Mouse (Mus musculus) embryonic facial prominence, embryonic 11.5 days (tissue): Measurements from ENCODE around the gene Dapk1. TPM values are rescaled to one million over a fixed set of nuclear protein-coding genes. Genes with fewer than 3 reads are reported as not detected.

Experiments used
- ATAC-seq: fragments of 200-750 bp; cut with Nextera tagmentation; replicated peaks from 2 replicates; pipeline ENCODE4 v1.8.0; 2017; ENCODE audit warnings: low read depth; ENCODE audit not compliant: insufficient number of reproducible peaks, low FRiP score, low TSS enrichment
- DNase-seq: peaks from one replicate; pipeline ENCODE4 v3.0.0-alpha.2; 2015; ENCODE audit warnings: low spot score
- H3K27ac ChIP-seq: fragments of 300-500 bp; sonication (generic); replicated peaks from 2 replicates; pipeline ENCODE4 v1.5.1; 2014; ENCODE audit warnings: mild to moderate bottlenecking, low read depth, low read length, control low read depth
- H3K27me3 ChIP-seq: fragments of 300-500 bp; sonication (generic); 2 replicates; pipeline ENCODE4 v1.6.1; 2014; ENCODE audit warnings: mild to moderate bottlenecking, low read length, moderate library complexity, mixed read lengths; ENCODE audit not compliant: control insufficient read depth, insufficient read depth
- H3K36me3 ChIP-seq: fragments of 300-500 bp; sonication (generic); replicated peaks from 2 replicates; pipeline ENCODE4 v1.6.1; 2014; ENCODE audit warnings: low read depth, mild to moderate bottlenecking, low read length, moderate library complexity, mixed read lengths; ENCODE audit not compliant: control insufficient read depth, insufficient read depth
- H3K4me1 ChIP-seq: fragments of 300-500 bp; sonication (generic); 2 replicates; pipeline ENCODE4 v1.6.1; 2014; ENCODE audit warnings: low read length, mixed read lengths; ENCODE audit not compliant: control insufficient read depth, insufficient read depth
- H3K4me2 ChIP-seq: fragments of 300-500 bp; sonication (generic); 2 replicates; pipeline ENCODE4 v1.6.1; 2014; ENCODE audit warnings: low read depth, mild to moderate bottlenecking, control low read depth, low read length, moderate library complexity
- H3K4me3 ChIP-seq: fragments of 300-500 bp; sonication (generic); 2 replicates; pipeline ENCODE4 v1.5.1; 2014; ENCODE audit warnings: low read depth, low read length, control low read depth
- H3K9ac ChIP-seq: fragments of 300-500 bp; sonication (generic); replicated peaks from 2 replicates; pipeline ENCODE4 v1.6.1; 2014; ENCODE audit warnings: mild to moderate bottlenecking, control low read depth, low read length
- H3K9me3 ChIP-seq: fragments of 300-500 bp; sonication (generic); replicated peaks from 2 replicates; pipeline ENCODE4 v1.6.1; 2016; ENCODE audit warnings: mild to moderate bottlenecking, low read length, inconsistent platforms, mixed read lengths; ENCODE audit not compliant: control insufficient read depth
- WGBS: fragments of 180-500 bp; shearing (Covaris S2); extraction: QIAGEN DNeasy Blood & Tissue Kit; methylation state at CpG from one replicate; pipeline ENCODE4 v1.1.7; 2014; 5-methylcytosine and 5-hydroxymethylcytosine counted together
- polyA plus RNA-seq: library from polyadenylated mRNA; unstranded; fragments of >200 nt; fragmentation: Nextera tagmentation; extraction: Ambion mirVana; gene quantifications from 2 replicates; pipeline ENCODE4 v1.2.1, GENCODE M21; 2014

Gene Dapk1
- polyA plus RNA-seq, 1 experiment from 2014 or later: 15.1 TPM

DNA sequence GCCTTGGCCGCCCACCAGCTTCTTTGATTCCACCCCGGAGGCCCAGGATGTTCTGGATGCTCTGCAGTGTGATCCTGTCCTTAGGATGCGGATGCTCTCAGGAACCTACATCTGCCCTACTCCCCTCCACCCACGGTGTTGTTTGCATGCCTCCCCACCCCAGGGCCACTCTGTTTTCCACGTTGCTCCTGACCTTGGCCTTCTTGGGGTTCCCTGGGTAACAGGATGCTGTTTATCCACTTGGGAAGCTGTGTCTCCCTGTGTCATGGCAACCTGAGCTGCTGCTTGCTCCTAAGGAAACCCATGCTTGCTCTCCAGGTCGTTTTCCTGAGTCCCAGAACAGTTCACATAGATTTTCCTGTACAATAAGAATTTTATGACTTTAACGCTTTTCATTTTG lies 86.1 kb downstream of the Dapk1 start:
- no peak for ATAC-seq
- Histone ChIP-seq H3K27ac (no peak overlapping the region), H3K4me3 (no peak overlapping the region), H3K36me3 (no peaks in the 10 kb centered on the region), H3K27me3 (no peaks in the 10 kb centered on the region), H3K9me3 (no peaks in the 10 kb centered on the region), H3K9ac (no peak overlapping the region; the same call in 1 of the 2 replicates), H3K4me2 (no peak overlapping the region), H3K4me1 (peaks cover 4% of the 10 kb centered on the region; the same call in 1 of the 2 replicates)
- DNase-seq: no peak
- 72% methylated on average over 7 of the region's 7 CpGs for WGBS

- Histone ChIP-seq H3K4me1 (peaks cover 4% of the 10 kb centered on the region; the same call in 1 of the 2 replicates), H3K4me3 (no peak overlapping the region), H3K36me3 (no peaks in the 10 kb centered on the region), H3K4me2 (no peak overlapping the region), H3K9ac (no peak overlapping the region), H3K27me3 (no peaks in the 10 kb centered on the region), H3K9me3 (no peaks in the 10 kb centered on the region), H3K27ac (no peak overlapping the region)
- 91% methylated on average over 2 of the region's 2 CpGs for WGBS
- ATAC-seq (no peak), DNase-seq (no peak)
These were observed 89.2 kb downstream of the Dapk1 start for GRCm38 (mm10) chr13:60690921-60691320.

DNA sequence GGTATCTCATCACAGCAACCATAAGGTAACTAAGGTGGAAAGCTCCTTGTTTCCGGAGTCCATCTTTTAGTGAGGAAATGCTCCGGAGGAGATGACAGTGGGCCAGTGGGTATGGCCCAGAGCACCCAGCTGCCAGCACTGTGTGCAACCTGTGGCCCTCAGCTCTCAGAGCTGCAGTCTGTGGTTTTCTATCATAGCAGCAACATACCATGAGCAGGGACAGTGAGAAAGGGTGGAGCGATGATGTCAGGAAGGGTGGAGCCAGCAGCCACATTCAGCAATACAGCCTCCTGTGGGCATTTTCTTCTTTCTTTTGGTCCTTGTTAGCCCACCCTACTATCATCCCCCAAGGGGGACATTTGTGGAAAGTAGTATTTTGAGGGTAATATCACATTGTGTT lies 90.2 kb downstream of the Dapk1 start:
- H3K4me3 ChIP-seq: no peak overlapping the region
- no peak overlapping the region for H3K27ac ChIP-seq
- no peak overlapping the region for H3K9ac ChIP-seq
- H3K36me3 ChIP-seq: no peaks in the 10 kb centered on the region
- no peak overlapping the region for H3K4me2 ChIP-seq
- no peaks in the 10 kb centered on the region for H3K9me3 ChIP-seq
- no peaks in the 10 kb centered on the region; the same call in 1 of the 2 replicates for H3K4me1 ChIP-seq
- ATAC-seq (no peak), DNase-seq (no peak)
- 100% methylated on average over 3 of the region's 3 CpGs for WGBS
- H3K27me3 ChIP-seq: no peaks in the 10 kb centered on the region

GRCm38 (mm10) chr13:60695186-60695980 lies 93.6 kb downstream of the Dapk1 start:
- 69% methylated on average over 10 of the region's 10 CpGs for WGBS
- Histone ChIP-seq H3K9me3 (no peaks in the 10 kb centered on the region), H3K27ac (no peak overlapping the region), H3K4me1 (no peaks in the 10 kb centered on the region), H3K4me3 (no peak overlapping the region), H3K4me2 (no peak overlapping the region), H3K36me3 (no peaks in the 10 kb centered on the region), H3K27me3 (no peaks in the 10 kb centered on the region), H3K9ac (no peak overlapping the region)
- ATAC-seq (no peak), DNase-seq (no peak)

DNA sequence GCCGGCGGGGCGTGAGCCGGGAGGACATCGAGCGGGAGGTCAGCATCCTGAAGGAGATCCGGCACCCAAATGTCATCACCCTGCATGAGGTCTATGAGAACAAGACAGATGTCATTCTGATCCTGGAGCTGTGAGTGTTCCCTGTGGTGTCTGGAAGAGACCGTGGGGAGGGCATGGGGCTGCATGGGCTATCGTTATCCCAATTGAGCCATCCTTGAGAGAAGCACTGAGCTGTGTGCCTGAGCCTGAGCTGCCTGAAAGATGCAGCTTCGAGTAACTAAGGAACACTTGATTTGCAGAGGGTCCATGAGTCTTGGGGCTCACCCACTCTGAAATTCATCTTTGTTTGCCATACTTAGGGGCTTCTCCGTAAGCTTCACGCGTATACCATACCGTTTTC lies 94.6 kb downstream of the Dapk1 start:
- DNase-seq (no peak), ATAC-seq (no peak)
- no peak overlapping the region for H3K9ac ChIP-seq
- H3K4me2 ChIP-seq: no peak overlapping the region
- H3K4me3 ChIP-seq: no peak overlapping the region
- H3K36me3 ChIP-seq: no peaks in the 10 kb centered on the region
- no peaks in the 10 kb centered on the region for H3K9me3 ChIP-seq
- no peak overlapping the region for H3K27ac ChIP-seq
- H3K27me3 ChIP-seq: no peaks in the 10 kb centered on the region
- 83% methylated on average over 14 of the region's 14 CpGs for WGBS
- H3K4me1 ChIP-seq: no peaks in the 10 kb centered on the region

- Histone ChIP-seq H3K27me3 (no peaks in the 10 kb centered on the region), H3K4me3 (no peak overlapping the region), H3K27ac (no peak overlapping the region), H3K9ac (no peak overlapping the region), H3K4me2 (no peak overlapping the region), H3K36me3 (no peaks in the 10 kb centered on the region), H3K4me1 (no peaks in the 10 kb centered on the region), H3K9me3 (no peaks in the 10 kb centered on the region)
- DNase-seq (no peak), ATAC-seq (no peak)
- 70% methylated on average over 8 of the region's 8 CpGs for WGBS
These were observed 95.0 kb downstream of the Dapk1 start for GRCm38 (mm10) chr13:60696741-60697140.

DNA sequence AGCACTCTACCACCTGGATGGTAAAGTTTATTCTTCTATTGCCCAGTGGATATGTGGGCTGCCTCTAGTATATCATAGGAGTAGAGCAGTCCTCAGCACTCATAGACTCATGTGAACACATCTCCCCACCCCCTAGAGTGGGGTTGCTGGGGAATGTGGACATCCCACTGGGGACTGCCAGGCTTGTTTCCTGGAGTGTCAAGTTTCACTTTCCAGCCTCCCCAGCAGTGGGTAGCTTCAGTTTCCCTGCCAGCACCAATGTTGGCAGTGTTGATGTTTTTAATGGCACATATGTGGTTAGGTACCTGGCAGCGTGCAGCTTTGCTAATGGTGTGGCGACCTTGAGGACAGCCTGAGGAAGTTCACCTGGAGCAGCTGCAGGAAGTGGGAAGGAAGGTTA lies 96.3 kb downstream of the Dapk1 start:
- Histone ChIP-seq H3K27me3 (no peaks in the 10 kb centered on the region), H3K4me1 (no peaks in the 10 kb centered on the region), H3K9me3 (no peaks in the 10 kb centered on the region), H3K4me2 (no peak overlapping the region), H3K4me3 (no peak overlapping the region), H3K36me3 (no peaks in the 10 kb centered on the region), H3K27ac (no peak overlapping the region), H3K9ac (no peak overlapping the region)
- 83% methylated on average over 2 of the region's 2 CpGs for WGBS
- DNase-seq (no peak), ATAC-seq (no peak)

DNA sequence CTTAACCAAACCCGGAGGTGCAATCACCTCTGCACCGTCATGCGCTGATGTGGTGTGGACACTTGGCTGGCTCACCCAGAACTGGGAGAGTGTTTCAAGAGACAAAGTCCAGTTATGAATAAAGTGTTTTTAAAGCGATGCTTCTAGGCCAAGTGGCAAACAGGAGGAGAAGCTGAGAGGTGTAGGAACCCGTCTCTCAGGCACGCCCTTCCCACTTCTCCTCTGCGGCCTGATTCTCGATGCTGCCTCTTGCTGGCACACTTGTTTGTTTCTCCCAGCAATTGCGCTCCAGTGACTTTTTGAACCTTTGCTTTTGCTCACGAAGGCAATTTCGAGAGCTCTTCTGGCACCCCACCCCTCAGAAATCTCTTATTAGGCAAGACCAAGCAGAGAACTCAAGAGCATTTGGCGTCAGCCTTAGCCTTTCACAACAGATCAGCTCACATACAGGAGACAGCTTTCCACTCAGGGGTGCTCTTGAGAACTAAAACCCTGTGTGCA lies 100.0 kb downstream of the Dapk1 start:
- H3K27ac ChIP-seq: no peak overlapping the region
- H3K4me1 ChIP-seq: no peaks in the 10 kb centered on the region
- DNase-seq (no peak), ATAC-seq (no peak)
- H3K36me3 ChIP-seq: no peaks in the 10 kb centered on the region
- WGBS: 91% methylated on average over 12 of the region's 12 CpGs
- H3K4me2 ChIP-seq: no peak overlapping the region
- H3K27me3 ChIP-seq: no peaks in the 10 kb centered on the region
- no peak overlapping the region for H3K9ac ChIP-seq
- H3K9me3 ChIP-seq: no peaks in the 10 kb centered on the region
- no peak overlapping the region for H3K4me3 ChIP-seq
